Mouse (Mus musculus) adrenal gland, adult (tissue): ENCODE data around the gene Majin.

Experiments used
- DNase-seq, 2 experiments: peaks; one replicate each; pipeline ENCODE4 v3.0.0; 2022 to 2023; ENCODE audit warnings: low spot score in 1 of 2; ENCODE audit not compliant: inconsistent age in 2 of 2

The Majin gene

DNA sequence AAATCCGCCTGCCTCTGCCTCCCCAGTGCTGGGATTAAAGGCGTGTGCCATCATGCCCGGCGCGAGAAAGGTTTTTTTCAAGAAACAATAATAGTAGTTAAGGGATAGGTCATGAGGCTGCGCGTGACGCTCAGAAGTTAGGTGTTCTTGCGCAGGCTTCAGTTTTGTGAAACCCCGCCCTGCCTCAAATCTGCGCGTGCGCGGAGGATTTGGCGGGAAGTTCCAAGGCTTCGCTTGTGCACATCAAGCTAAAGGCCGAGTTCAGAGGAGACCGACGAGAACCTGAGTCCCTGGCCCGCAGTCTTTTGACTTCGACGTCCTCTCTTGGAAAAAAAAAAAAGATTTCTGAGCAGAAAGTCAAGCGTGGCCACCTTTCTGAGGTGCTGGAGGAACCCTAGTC is at the start of gene Majin:
Gene Majin (plus strand): TSS at position 258 of the 400 bp plus-strand sequence.
- DNase-seq = no peak

- DNase-seq = no peak
These were observed 47.8 kb upstream of the Majin start for GRCm38 (mm10) chr19:6136397-6136796.

- DNase-seq = no peak
These were observed 44.5 kb upstream of the Majin start for GRCm38 (mm10) chr19:6139701-6140100.

- DNase-seq = no peak
These were observed 43.9 kb upstream of the Majin start for GRCm38 (mm10) chr19:6140374-6140677.

GRCm38 (mm10) chr19:6140678-6141393 is 43.4 kb upstream of the Majin start, which contains the start of gene Batf2:
TSS of gene Batf2 (plus strand) at chr19:6140983.
- peak; percentile 94 to 97 for DNase-seq

DNA sequence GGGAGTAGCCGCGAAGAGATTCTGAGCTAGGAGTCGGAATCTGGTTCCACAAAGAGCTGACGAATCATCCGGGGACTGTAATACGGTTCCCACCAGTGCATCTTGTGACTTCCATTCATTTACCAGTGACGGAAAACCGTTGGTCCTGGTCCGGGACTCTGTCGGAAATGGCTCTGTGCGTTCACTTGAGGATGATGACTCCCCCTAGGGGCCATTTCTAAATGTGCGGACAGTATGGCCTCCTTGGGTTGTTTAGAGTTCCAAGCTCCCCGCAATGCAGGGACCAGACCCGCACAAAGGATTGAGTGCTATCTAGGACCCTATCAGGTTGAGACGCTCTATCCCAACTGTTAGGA is 42.8 kb upstream of the Majin start, which contains the start of gene Arl2:
Gene Arl2 (minus strand): TSS at position 155 of the 356 bp plus-strand sequence.
- peak; percentile 85 to 93 for DNase-seq

GRCm38 (mm10) chr19:6144842-6145241 is 39.3 kb upstream of the Majin start:
- DNase-seq = no peak

DNA sequence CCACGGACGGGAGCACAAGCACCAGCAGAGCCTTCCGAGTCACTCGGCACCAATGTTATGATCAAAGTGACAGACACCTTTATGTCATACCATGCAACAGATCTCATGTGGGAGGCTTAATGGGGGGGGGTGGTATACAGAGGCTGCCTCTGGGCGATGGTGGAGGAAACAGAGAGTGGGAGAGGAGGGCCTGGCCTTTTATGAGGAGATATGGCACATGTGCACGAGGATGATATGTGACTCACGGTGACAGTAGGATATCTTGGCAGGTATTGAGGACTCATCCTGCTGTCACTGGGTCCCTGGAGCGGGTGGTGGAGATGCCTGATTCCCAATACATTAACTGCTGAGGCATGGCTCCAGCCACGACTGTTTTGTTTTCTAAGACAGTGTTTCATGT is 29.0 kb upstream of the Majin start:
- DNase-seq = no peak

DNA sequence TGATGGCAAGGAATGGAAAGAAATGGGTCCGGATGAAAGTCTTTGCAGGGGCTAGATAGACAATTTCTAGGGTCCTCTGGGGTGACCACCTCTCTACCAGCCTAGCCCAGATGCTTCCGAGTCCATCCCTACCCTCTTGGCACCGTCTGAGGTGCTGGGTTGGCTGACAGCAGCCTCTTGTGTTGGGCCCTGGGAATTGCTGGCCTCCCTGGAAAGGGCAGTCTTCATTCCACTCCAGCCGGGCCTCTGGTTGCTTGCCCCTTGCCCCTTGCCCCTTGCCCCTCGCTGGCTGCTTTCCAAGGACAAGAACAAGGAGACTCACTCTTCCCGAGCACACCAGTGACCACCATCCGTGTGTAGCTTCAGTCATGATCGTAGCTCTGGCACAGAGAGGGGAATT is 27.8 kb upstream of the Majin start:
- DNase-seq = no peak

DNA sequence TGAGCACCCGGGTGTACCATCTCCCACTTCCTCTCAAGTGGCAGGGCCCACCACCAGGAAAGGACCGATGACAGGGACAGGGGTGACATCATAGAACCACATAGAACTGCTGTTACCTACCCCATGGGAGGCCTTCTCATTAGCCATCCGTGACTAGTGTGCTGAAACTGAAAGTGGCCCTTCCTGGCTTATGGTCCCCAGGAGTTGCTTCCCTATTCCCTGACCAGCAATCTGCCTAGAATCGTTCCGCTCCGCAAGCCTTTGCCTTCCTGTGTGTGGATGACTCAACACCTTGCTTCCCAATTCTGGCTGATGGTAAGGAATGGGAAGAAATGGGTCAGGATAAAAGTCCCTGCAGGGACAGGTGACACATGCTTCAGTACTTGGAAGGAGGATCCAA is 27.0 kb upstream of the Majin start:
- DNase-seq = peak in 1 of 2 experiments; percentile 51

- peak; percentile 44 to 65 for DNase-seq
These were observed 20.2 kb upstream of the Majin start for GRCm38 (mm10) chr19:6163872-6164547.

GRCm38 (mm10) chr19:6166750-6167149 is 17.4 kb upstream of the Majin start:
- no peak for DNase-seq

DNA sequence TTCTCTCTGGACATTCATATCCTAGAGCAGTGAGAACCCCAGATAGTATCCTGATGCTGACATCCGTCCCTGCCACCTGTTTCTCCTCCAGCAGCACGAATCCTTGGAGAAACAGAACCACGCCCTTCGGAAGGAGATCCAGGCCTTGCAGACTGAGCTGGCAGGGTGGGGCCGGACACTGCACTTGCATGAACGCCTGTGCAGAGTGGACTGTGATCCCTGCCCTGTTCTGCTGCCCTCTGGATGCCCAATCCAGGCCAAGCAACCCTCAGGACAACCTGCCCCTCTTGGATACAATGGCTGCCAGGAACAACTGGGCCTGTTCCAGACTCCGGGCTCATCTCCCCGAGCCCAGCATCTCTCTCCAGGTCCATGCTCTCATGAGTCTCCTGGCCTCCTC is 13.0 kb upstream of the Majin start:
- DNase-seq = no peak

GRCm38 (mm10) chr19:6174771-6175170 is 9.4 kb upstream of the Majin start:
- peak; percentile 38 to 70 for DNase-seq

- no peak for DNase-seq
These were observed 5.4 kb upstream of the Majin start for GRCm38 (mm10) chr19:6178775-6179174.

- peak in 1 of 2 experiments; percentile 52 for DNase-seq
These were observed 2.6 kb upstream of the Majin start for GRCm38 (mm10) chr19:6181629-6182028.

DNA sequence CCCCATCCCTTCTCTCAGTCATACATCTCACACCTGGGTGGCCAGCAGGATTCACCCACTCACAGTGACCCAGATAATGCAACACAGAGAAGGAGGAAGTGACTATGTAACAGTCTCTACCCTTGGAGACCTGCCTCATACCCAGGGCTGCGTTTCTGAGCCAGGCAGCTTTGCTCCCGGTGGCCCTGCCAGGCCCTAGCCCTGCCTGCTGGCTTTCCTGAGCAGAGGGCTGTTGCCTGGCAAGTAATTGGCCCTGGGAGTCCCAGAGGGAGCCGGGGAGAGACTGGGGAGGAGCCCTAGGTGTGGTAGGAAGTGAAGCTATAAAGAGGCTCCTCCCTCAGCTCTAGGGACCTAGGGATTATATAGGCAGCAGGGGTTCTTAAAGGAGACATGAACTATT is 1.7 kb upstream of the Majin start:
- peak in 1 of 2 experiments; percentile 43 for DNase-seq

- peak in 1 of 2 experiments; percentile 43 for DNase-seq
These were observed 20.1 kb downstream of the Majin start for GRCm38 (mm10) chr19:6204265-6204664.

DNA sequence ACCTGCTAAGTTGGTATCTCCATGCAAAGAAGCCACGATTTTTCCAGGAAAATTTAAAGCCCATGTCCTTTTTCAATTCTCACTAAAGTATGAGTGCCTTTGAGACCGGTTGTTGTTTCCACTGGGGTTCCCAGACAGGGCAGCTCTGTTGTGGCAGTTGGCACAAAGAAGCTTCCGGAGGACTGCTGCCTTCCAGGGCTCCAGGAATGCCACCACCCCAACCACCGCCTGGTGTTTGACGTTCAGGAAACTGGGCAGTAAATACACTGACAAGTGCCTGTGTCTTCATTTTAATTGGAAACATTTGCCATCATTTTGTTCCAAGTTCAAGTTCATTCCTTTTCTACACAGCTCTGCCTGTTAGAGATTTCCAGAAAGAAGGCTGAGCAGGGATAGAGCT is 22.5 kb downstream of the Majin start:
- DNase-seq = no peak

DNA sequence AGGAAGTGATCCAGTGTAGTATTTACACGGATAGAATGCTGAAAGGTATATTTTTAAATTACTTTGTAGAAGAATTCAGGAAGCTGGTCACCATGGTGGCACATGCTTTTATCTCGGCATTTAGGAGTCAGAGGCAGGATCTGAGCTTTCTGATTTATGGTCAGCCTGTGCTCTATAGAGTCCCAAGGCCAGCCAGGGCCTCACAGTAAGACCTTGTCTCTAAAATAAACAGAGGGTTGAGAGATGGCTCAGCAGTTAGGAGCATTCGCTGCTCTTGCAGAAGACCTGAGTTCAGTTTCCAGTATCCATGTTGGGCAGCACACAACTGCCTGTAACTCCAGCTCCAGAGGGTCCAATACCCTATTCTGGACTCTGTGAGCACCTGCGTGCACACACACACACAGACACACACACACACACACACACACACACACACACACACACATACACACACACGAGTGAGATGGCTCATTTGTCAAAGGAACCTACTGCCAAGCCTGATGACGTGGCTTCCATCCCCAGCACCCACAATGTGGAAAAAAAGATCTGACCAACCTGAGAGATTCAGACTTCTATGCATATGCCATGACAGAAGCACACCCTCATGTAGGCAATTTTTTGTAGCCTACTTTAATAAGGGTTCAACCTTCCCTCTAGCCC is 32.0 kb downstream of the Majin start:
- peak; percentile 76 to 86 for DNase-seq

- DNase-seq = no peak
These were observed 34.4 kb downstream of the Majin start for GRCm38 (mm10) chr19:6218606-6219005.

DNA sequence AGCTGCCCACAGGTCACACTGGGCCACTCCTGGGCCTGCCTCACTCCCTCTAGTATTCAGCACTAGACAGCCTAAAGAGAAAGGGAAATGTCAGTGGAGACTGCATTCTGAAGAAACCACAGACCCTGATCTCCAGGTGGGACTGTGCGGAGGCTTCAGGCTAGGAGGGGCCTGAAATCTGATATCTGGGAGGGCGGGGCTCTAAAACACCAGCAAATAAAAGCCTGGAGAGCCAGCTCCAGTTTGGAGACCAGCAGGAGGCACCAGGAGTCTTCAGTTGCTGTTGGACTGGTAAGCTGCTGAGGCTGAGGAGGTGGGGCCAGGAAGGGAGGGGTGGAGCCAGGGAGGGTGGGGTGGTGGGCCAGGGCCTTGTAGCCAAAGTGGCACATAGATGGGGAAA is 41.9 kb downstream of the Majin start, which contains the start of gene Gpha2:
Gene Gpha2 (plus strand): TSS at position 246 of the 400 bp plus-strand sequence.
- peak; percentile 51 to 61 for DNase-seq
